Mouse (Mus musculus) thymus, adult 18-20 months (tissue): ENCODE data around the gene Spata2.
A peak's percentile ranks its signal among the peaks of the same experiment; 100 is the strongest.

ENCODE experiments used
- DNase-seq, 2 experiments: peaks; one replicate each; pipeline ENCODE4 v3.0.0; 2022; ENCODE audit warnings: mixed read lengths in 2 of 2

The Spata2 gene

DNA sequence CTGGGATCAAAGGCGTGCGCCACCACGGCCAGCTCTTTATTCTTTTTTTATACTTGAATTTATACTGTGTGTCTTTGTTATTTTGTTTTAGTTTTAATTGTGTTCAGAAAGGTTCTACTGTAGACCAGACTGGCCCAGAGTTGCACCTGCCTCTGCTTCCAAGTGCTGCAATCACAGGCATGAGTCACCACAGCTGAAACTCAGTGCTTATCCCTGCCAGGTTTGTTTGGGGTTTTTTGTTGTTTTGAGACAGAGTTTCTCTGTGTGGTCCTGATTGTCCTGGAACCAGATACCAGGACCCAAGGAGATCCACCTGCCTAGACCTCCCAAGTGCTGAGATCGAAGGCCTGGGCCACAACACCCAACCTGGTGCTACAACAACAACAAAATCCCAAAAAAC, 15.9 kb upstream of the Spata2 start:
- DNase-seq, result no peak

DNA sequence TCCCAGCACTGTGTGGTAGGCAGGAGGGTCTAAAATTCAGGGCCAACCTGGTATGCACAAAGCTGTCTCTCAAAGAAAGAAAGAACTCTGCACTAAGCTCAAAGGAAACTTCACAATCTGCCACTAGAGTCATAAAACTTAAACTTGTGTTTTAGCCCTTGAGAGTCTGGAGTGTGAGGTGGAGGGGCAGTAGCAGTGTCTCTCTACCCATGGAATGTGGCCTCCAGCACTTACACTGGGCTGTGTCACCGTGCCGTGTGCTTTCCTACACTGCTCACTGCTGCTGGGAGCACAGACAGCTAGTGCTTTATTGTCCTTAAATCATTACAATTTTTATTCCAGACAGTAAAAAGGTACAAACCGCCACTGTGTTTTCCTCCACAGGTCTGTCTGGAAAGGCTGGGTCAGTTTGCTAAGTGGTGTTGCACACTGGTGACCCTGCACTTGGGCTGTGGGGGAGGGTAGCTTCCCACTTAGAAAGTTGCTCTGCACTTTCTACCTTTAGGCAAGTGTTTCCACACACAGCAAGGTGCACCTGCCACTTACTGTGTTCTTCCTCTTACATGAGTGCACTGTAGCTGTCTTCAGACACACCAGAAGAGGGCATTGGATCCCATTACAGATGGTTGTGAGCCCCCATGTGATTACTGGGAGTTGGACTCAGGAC, 15.2 kb upstream of the Spata2 start:
- DNase-seq, result no peak

DNA sequence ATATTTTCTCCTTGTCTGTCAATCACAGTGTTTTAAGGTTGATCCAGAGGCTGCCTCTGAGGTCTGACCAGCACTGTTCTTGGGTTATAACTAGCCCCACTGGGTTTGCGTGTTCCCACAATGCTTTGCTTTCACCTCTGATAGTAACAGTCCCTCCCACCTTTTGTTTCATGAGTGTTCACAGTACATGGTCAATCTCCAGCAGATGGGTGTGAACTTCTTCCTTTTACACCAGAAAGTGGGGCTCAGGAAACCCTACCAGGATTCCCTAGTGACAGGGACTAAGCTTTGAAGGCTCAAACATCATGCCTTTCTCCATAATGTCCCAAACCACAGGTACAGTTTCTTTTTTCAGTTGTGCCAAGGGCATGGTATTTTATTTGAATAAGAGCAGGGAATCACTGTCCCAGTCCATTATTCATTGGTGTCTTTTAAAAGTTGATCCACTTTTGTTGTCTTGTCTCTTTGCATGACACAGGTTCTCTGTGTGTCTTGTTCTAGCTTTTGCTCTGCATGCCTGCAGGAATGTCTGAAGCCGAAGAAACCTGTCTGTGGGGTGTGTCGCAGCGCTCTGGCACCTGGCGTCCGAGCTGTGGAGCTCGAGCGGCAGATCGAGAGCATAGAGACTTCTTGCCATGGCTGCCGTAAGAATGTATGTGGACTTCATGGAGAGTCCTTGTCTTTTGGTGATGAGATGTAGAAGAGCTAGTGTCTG, 14.0 kb upstream of the Spata2 start:
- no peak for DNase-seq

DNA sequence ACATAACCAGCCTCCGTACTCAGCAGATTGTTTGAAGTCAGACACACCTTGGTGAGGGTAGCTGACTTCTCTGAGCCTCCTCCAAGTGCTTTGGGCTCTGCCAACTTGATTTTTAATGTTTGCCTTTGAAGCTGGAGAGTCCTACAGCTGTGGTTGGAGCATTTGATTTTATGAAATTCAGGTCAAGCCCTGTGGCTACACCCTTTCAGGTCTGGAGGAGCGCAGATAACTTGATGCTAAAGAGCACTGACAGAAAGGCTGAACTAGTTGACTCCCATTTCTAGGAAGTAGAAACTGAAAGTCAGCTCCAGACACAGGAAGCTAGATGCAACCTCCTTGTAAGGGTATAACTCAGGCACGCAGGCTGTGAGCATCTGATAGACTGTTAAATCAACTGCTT, 12.4 kb upstream of the Spata2 start:
- no peak for DNase-seq

DNA sequence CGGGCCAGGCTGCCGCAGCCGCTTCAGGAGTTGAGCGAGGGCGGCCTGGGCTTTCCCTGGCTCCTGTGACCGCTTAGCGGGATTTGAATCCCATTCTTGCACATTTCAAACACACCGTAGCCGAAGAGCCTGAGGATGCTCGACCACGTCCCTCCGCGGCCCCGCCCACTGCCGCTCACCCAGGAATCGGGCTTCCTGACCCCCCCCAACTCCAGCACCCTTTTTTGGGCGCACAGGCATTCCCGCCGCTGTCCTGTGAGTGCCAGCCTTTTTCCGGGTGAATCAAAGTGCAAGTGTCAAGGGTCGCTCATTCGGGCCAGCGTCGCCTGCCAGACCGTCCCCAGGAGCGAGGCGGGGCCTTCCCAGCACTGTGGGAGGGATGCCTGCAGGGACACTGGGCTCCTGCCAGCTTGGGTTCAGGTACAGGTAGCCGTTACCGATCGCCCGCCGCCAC, 11.2 kb upstream of the Spata2 start:
- DNase-seq, result peak; percentile 57 to 60

DNA sequence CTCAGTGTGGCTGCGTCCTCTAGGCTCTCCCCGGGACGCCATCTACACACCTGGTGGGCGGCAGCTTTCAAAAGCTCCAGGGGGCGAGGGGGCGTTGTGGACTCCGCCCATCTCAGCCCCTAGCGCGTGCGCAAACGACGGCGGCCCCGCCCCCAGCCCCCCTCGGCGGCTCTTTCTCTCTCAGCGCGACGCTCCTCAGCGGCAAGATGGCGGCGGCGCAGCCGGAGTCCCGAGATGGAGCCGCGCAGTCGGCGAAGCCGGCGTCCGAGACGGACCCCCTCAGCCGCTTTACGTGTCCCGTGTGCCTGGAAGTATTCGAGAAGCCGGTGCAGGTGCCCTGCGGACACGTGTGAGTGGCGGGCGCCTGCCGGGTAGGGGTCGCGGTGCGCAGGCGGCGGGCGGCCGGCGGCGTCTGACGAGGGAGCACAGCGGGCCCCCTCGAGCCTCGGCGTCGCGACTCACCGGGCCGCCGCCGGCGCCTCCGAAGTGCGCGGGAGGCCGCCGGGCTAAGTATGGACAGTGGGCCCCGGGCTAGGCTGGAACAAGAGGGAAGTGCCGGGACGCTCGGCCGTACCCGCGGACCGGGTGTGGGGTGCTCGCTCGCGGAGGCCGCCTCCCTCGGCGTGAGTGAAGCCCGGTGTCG, 10.7 kb upstream of the Spata2 start:
- peak; percentile 83 to 85 for DNase-seq

DNA sequence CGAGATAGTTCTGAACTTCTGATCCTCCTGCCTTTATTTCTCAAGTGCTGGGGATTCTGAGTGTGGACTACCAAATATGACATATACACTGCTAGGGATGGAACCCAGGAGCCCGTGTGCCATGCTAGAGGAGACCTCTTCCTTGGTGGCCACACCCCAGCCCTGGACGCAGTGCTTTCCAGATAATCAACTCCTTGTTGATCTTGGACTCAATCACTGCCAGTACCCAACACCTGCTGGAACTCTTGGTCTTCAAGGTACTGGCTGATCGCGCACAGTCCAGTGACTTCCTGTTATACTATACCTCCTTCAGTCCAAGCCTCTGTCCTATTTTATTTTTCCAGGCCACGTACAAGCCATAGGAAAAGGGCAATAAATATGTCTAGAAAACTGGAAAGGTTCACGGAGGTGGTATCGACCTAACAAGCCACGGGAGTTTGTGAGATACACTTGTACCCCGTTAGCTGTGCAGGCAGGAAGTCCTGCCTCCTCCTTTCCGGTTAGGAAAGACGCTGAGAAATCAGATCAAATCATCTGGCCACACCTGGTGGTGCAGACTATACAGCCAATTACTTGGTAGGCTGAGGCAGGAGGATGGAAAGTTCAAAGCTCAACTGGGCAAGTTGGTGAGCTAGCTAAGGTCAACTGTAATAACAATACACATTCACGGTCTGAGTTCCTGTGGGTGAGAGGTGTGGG, 10.0 kb upstream of the Spata2 start:
- peak in 1 of 2 experiments; percentile 27 for DNase-seq

DNA sequence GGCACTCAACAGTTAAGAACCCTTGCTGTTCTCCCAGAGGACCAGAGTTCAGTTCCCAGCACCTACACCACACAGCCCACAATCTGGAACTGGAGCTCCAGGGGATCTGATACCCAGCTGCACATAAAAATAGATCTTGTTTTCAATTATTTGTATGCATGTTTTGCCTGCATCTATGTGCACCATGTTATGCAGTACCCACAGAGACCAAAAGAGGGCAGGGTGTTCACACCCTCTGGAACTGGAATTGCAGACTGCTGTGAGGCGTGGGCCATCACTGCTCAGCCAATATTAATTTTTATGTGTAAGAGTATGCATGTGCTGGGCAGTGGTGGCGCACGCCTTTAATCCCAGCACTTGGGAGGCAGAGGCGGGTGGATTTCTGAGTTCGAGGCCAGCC, 4.6 kb upstream of the Spata2 start:
- DNase-seq, result peak in 1 of 2 experiments; percentile 32

DNA sequence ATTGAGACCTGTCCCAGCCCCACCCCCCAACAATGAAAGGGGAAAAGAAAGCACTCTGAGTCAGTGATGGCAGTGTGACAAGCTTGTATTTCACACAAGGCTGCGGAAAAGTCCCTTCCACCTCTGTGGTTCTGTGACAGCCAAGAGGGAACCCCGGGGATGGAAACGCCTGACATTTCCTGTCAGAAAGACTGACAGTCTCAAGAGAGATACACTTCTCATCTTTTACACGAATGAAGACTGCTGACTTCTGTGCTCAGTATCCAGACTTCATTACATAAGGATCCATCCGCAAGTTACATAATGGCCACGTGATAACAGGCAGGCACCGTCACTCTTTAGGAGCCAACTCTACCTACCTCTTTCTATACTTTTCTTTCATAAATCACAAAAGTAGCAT, 3.8 kb upstream of the Spata2 start:
- no peak for DNase-seq

DNA sequence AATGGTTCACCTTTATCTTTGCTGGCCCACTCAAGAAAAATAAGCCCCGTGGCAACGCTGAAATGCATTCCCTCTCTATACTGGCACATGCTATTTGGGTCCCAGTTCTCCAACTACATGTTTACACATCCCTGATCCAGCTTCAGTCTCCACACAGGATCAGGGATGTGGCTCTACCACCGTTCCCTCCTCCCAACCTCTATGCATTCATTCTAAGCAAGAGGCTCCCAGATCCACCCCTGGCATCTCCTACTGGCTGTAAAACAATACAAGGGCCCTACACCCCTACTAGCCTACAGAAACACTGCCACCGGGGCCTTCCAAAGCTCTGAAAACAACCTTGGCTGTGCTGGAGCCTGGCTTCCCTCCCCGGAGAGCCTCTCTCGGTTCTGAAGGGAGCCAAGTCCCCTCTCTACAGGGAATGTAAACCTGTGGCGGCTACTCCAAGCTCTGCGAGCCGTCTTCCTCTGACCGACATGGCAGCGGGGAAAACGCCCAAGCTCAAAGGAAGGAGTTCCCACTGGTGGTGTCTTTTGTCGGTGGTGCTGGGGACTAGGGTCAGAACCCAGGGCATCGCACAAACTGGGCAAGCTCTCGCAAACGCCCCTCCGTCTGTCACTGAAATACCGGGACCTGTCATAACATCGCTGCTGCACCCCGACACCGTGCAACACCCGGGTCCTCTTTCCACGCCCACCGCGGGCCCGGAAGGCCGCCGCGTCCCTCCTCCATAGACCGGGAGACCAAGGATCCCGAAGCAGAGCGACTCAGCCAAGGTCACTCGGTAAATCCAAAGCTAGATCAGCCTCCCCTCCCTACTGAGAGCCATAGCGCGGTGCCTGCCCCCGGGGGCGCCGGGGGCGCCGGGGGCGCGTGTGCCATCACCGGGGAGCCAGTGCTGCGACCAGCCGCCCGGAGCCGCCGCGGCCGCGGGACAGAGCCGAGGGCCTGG, 654 bp downstream of the Spata2 start, which contains the start of gene Rnf114:
TSS of gene Rnf114 (plus strand) at position 889 of the 952 bp plus-strand sequence.
- peak; percentile 39 to 51 for DNase-seq

DNA sequence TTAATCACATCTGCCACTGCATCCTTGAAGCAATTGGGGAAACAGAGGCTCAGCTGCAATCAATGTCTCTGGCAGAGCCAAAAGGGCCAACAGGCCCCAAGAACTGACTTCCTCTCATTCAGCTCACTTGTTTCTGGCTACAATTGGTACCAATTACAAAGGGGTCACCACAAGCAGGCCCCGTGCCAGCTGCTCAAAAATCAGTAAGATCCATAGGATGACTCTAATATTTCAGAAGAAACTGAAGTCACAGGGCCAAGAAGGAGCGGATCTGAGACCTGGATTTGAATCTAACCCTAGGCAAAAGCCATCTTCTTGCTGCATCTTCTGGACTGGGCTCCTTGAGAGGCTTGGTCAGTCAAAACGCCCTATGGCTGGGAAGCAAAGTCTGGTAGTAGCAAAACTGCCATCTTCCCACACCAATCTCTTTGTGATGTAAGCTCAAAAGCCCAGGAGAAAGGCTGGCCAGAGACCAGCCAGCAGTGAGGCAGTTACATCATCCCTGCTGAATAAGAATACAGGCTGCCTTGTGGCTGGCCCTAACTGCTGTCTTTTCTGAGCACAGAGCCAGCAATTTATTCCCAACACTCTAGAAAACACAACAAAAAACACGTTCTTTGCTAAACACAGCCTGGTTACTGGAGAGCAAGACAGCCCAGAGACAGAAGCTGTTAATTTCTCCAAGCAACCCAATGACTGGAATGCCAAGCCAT, 1.7 kb downstream of the Spata2 start:
- no peak for DNase-seq

DNA sequence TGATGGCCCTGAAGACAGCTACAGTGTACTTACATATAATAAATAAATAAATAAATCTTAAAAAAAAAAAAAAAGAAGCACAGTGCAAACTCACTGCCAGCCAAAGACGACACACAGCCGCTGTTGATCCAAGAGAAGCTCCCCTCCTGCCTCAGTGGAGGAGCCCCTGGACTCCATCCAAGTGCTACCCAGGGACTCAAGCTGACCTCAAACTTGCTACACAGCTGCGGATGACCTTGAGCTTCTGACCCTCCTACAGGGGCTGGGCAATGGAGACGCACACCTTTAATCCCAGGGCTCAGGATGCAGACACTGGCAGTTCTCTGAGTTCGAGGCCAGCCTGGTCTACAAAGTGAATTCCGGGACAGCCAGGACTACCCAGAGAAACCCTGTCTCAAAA, 4.7 kb downstream of the Spata2 start:
- no peak for DNase-seq

DNA sequence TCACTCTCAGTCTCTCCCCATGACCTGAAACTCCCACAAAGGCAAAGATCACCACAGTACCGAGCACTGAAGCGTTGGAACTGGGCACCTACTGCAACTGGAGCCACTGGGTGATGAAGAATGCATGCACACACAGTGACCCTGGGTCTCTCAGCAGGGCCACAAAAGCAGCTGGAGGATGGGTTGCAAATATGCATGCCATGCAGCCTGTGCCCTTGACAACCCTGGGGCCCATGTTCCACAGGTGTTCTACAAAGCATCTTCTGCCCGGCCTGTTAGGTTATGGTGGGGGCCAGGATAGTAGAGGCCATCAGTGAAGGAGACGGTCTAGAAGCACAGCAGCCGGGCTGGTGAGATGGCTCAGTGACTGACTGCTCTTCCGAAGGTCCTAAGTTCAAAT, 5.1 kb downstream of the Spata2 start:
- DNase-seq, result no peak

DNA sequence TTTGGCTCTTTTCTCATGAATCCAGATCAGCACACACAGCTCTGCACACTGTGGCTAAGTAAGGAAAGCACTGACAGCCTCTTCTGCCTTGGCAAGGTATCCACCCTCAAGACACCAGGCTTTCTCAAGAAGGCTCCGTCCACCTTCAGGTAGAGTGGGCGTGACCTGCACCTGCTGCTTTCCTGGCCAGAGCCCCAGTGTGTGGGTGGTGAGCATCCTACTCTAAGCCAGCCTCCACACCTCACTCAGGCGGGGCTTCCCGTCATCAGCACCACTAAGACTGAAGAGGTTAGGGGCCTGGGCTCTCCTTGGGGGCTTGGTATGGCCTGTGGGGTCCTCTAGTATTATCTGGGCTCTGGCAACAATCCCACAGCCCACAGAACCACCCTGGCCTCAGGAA, 6.1 kb downstream of the Spata2 start:
- no peak for DNase-seq

DNA sequence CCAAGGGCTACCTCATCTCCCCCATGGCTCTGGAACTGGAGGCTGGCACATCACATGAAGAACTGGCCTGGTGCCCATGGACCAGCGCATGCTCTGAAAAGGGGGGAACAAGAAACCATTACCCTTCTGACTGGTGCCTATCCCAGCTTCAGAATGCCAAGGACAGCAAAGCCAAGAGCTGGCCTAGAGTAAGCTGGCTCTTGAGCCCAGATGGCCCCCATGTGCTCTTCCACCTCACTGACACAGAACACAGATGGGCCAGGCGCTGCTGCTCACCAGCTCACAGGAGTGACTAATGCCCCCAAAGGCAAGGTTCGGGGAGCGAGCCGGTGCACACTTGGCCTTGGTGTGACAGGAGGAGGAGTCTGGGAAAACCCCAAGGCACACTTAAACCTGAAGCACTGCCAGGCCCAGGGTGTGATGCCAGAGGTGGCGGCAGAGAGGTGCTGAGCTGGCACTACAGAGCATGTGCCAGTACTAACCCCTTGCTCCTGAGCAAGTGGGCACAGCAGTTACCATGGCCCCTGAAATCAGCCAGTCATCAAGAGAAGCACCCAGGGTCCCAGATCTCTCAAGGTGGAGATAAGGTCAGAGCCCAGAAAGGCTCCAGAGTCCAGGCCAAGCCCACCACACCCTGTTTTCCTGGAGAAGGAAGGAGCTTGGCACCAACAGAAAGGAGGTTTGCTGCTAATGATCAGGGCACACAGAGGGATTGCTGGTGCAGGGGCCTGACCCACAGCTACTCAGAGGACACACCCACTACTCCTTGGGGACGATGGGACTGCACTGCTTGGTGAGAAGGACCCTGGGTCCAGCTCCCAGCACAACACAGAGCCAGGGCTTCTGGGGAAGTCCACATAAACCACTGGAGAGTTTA, 6.9 kb downstream of the Spata2 start:
- no peak for DNase-seq

DNA sequence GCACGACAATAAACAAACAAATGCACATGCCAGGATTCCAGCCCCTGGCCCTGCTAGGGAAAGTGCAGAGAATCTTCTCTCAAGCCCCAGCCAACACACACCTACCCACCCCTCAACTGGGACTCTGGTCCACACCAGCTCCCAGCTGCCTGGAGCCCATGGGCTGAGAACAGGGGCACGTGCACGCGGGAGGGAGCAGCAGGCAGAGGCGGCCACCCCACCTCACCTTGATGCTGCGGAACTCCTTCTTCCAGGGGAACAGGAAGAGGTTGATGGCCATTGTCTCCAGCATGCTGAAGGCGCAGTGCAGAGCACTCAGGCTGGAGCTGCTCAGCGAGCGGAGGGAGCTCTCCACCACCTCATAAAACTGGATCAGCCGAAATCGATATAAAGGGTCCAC, 7.8 kb downstream of the Spata2 start:
- DNase-seq, result no peak

DNA sequence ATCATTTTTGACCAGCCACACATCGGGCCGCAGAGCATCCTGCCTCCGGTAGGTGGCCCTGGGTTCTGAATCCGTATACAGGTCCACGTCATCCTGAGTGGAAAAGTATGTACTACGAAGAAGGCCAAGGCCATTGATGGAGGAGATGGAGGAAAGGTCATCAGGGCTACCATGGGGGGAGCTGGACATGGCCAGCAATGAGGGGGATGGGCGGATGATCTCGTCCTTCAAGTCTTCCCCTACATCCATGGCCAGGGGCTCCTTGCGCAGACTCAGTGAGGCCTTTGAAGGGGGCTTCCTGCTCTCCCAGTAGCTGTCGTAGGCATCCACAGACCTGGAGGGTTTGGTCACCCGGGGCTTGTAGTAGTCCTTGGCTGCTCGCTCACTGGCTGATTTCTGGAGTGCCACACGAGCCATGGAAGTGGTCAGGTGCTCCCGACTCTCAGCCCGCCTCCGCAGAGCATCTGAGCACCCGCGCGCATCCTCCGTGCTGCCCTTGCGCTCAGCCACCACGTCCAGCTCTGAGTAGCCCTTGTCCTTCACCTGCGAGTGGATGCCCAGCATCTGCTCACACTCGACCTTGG, 8.8 kb downstream of the Spata2 start:
- no peak for DNase-seq

DNA sequence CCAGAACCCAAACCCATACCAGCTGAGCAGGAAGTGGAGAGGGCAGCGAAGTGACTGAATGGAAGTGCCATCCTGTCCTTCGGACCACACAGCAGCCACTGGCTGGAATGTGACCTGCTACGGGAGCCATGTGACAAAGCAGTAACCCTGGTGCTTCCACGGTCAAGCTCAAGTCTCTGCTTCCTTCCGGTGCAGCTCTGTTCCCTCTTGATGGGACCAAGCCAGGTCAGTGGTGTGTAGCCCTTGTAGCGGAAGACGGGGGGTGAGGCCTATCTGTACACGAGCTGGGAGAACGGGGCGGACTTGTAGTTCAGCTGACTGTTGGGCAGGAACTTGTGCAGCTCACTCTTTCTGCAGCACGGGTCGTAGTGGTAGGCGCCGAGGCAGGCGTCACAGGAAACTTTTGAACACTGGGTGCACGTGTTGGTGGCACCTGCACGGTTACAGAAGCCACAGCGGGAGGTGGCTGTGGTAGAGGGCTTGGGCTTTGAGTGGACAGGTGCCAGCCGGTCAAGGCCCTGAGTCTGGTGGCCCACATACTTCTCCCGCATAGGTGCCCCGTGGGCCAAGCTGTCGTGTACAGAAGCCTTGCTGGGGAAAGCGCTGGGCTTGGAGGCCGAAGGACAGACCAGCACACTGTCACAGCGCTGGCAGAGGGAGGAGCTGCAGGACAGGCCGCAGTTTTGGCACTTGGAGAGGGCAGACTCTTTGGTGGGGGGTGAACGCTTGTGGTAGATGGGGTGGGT, 9.4 kb downstream of the Spata2 start:
- DNase-seq, result no peak

DNA sequence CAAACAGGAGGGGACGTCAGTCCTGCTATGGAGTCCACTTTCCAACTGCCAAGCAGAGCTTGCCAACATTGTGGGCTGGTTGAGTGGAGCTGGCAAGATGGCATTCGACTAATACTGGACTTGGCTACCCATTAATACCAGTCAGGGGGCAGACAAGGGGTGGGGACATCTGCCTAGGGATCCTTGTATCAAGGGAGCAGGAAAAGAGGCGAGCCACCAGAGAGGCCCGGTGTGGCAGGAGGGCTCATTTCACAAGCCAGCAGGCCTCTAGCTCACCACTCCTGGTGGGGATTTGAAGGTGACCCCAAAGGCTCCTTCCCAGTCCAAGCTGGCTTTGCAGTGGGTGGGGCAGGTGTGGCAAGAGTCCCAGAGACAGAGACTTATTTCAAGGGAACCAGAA, 10.0 kb downstream of the Spata2 start:
- DNase-seq, result no peak
